Mouse (Mus musculus) ES-E14 (cell line): Measurements from ENCODE around the gene Cfap45. TPM values are rescaled to one million over a fixed set of nuclear protein-coding genes. Genes with fewer than 3 reads are reported as not detected.

Experiments used
- DNase-seq: peaks from one replicate; pipeline ENCODE4 v3.0.0-alpha.2; 2013; ENCODE audit warnings: low read depth, low spot score
- H3K27ac ChIP-seq: 2 replicates; pipeline ENCODE4 v1.5.1; 2012; ENCODE audit warnings: low read depth, mild to moderate bottlenecking, low read length, moderate library complexity, mixed read lengths; ENCODE audit not compliant: poor library complexity, insufficient read depth, severe bottlenecking
- H3K36me3 ChIP-seq: 2 replicates; pipeline ENCODE4 v1.6.1; 2012; ENCODE audit warnings: mild to moderate bottlenecking, low read length, moderate library complexity, mixed read lengths; ENCODE audit not compliant: control insufficient read depth, poor library complexity, insufficient read depth, severe bottlenecking
- H3K4me1 ChIP-seq, 2 experiments: fragments of 150-350 bp in 1 of 2; sonication (generic) in 1 of 2; 2 replicates each; pipeline ENCODE4 v1.6.1; 2012; ENCODE audit warnings: low read length in 2 of 2, mild to moderate bottlenecking in 1 of 2, mixed read lengths in 1 of 2; ENCODE audit not compliant: control insufficient read depth in 2 of 2, insufficient read depth in 2 of 2, poor library complexity in 1 of 2
- H3K4me3 ChIP-seq, 2 experiments: fragments of 150-350 bp in 1 of 2; sonication (generic) in 1 of 2; 2 replicates each; pipeline ENCODE4 v1.5.1; 2012; ENCODE audit warnings: low read length in 2 of 2, low read depth in 1 of 2, mild to moderate bottlenecking in 1 of 2, mixed read lengths in 1 of 2; ENCODE audit not compliant: insufficient read depth in 1 of 2, poor library complexity in 1 of 2, severe bottlenecking in 1 of 2
- H3K9ac ChIP-seq: 2 replicates; pipeline ENCODE4 v1.6.1; 2012; ENCODE audit warnings: low read depth, mild to moderate bottlenecking, low read length, mixed read lengths; ENCODE audit not compliant: poor library complexity, insufficient read depth, severe bottlenecking
- H3K9me3 ChIP-seq: fragments of 150-350 bp; sonication (generic); 2 replicates; pipeline ENCODE4 v1.6.1; 2012; ENCODE audit warnings: low read depth, mild to moderate bottlenecking, low read length; ENCODE audit not compliant: control insufficient read depth, insufficient read depth
- CHD2 ChIP-seq: IDR thresholded peaks from 2 replicates; pipeline ENCODE4 v1.6.1; 2014; ENCODE audit warnings: mild to moderate bottlenecking, low read depth, low read length, inconsistent platforms
- HCFC1 ChIP-seq: IDR thresholded peaks from 2 replicates; pipeline ENCODE4 v1.6.1; 2012; ENCODE audit warnings: low read length, inconsistent platforms, borderline replicate concordance; ENCODE audit not compliant: insufficient read depth
- MAFK ChIP-seq: IDR thresholded peaks from 2 replicates; pipeline ENCODE4 v1.6.1; 2014; ENCODE audit warnings: mild to moderate bottlenecking, low read depth, low read length, inconsistent platforms; ENCODE audit not compliant: insufficient read depth
- ZC3H11A ChIP-seq: IDR thresholded peaks from 2 replicates; pipeline ENCODE4 v1.6.1; 2012; ENCODE audit warnings: low read depth, mild to moderate bottlenecking, inconsistent platforms, low read length, borderline replicate concordance
- ZNF384 ChIP-seq: IDR thresholded peaks from 2 replicates; pipeline ENCODE4 v1.6.1; 2012; ENCODE audit warnings: low read depth, low read length, inconsistent platforms
- in situ Hi-C, 2 experiments: fragments of 600-800 bp; cut with MboI; formaldehyde crosslinking; loops; one replicate each; pipeline ENCODE4 v1.15.1; 2025; ENCODE audit warnings: low sequenced_read_pairs in 2 of 2, inconsistent platforms in 1 of 2; ENCODE audit not compliant: unreplicated experiment in 2 of 2
- total RNA-seq: library from RNA; depleted of rRNA; stranded (reverse); fragments of 300-350 nt; gene quantifications from 2 replicates; pipeline ENCODE4 v1.2.3, GENCODE M21; 2012

The Cfap45 gene
- total RNA-seq, 1 experiment: 0.67 TPM

GRCm38 (mm10) chr1:172485821-172486220 is 34.8 kb upstream of the Cfap45 start:
- no peaks in the 10 kb centered on the region for H3K9me3 ChIP-seq
- H3K36me3 ChIP-seq: peaks cover 8% of the 10 kb centered on the region; the same call in 1 of the 2 replicates
- no peak for TF ChIP-seq HCFC1
- in situ Hi-C loops: no loop called here
- H3K27ac ChIP-seq: no peak overlapping the region
- H3K9ac ChIP-seq: no peak overlapping the region
- DNase-seq: no peak
- H3K4me3 ChIP-seq: no peak overlapping the region
- H3K4me1 ChIP-seq: peaks cover 1 to 3% of the 10 kb centered on the region in 2 experiments; a peak in 3 of 4 replicates

GRCm38 (mm10) chr1:172486236-172486635 is 34.4 kb upstream of the Cfap45 start:
- no peak for TF ChIP-seq CHD2
- no peak for TF ChIP-seq ZC3H11A
- no peak for TF ChIP-seq MAFK
- TF ChIP-seq HCFC1: no peak
- no peak for TF ChIP-seq ZNF384
- H3K4me1 ChIP-seq: peaks cover 0 to 2% of the 10 kb centered on the region in 2 experiments; a peak in 1 of 4 replicates
- no peak overlapping the region for H3K9ac ChIP-seq
- DNase-seq: no peak
- H3K4me3 ChIP-seq: no peak overlapping the region
- no peak overlapping the region for H3K27ac ChIP-seq
- in situ Hi-C loops: no loop called here
- no peaks in the 10 kb centered on the region for H3K9me3 ChIP-seq
- peaks cover 11% of the 10 kb centered on the region; the same call in 1 of the 2 replicates for H3K36me3 ChIP-seq

- no peak overlapping the region for H3K27ac ChIP-seq
- TF ChIP-seq MAFK (no peak), ZNF384 (no peak), CHD2 (no peak), ZC3H11A (no peak)
- no peak for DNase-seq
- no peak overlapping the region for H3K9ac ChIP-seq
- peaks cover 16% of the 10 kb centered on the region for H3K36me3 ChIP-seq
- in situ Hi-C loops: no loop called here
- H3K9me3 ChIP-seq: no peaks in the 10 kb centered on the region
- peaks cover 0 to 2% of the 10 kb centered on the region in 2 experiments; a peak in 1 of 4 replicates for H3K4me1 ChIP-seq
- H3K4me3 ChIP-seq: no peak overlapping the region
Measured at GRCm38 (mm10) chr1:172486651-172487050, 34.0 kb upstream of the Cfap45 start.

- H3K27ac ChIP-seq: no peak overlapping the region
- peaks cover 0 to 2% of the 10 kb centered on the region in 2 experiments; a peak in 1 of 4 replicates for H3K4me1 ChIP-seq
- TF ChIP-seq ZNF384 (no peak), CHD2 (no peak), MAFK (no peak), HCFC1 (no peak), ZC3H11A (no peak)
- H3K9ac ChIP-seq: no peak overlapping the region
- DNase-seq: no peak
- peaks cover 23% of the 10 kb centered on the region for H3K36me3 ChIP-seq
- H3K4me3 ChIP-seq: no peak overlapping the region
- in situ Hi-C loops: no loop called here
- no peaks in the 10 kb centered on the region for H3K9me3 ChIP-seq
Measured at GRCm38 (mm10) chr1:172487859-172488258, 32.7 kb upstream of the Cfap45 start.

GRCm38 (mm10) chr1:172488831-172489230 is 31.8 kb upstream of the Cfap45 start:
- H3K36me3 ChIP-seq: peaks cover 33% of the 10 kb centered on the region

More at GRCm38 (mm10) chr1:172488831-172489230, 31.8 kb upstream of the Cfap45 start:
- Histone ChIP-seq H3K9ac (no peak overlapping the region), H3K4me1 (peaks cover 0 to 2% of the 10 kb centered on the region in 2 experiments; a peak in 1 of 4 replicates), H3K9me3 (no peaks in the 10 kb centered on the region), H3K27ac (no peak overlapping the region), H3K4me3 (no peak overlapping the region)
- in situ Hi-C loops: no loop called here
- DNase-seq: no peak
- no peak for TF ChIP-seq CHD2
- no peak for TF ChIP-seq HCFC1
- TF ChIP-seq ZNF384: no peak
